Mouse (Mus musculus) granulocyte monocyte progenitor cell, adult 5-6 weeks (primary cell): ENCODE results near the gene Tuba3a. TPM values are rescaled to one million over a fixed set of nuclear protein-coding genes. Genes with fewer than 3 reads are reported as not detected.
"Not testable (repeated sequence)": the region's sequence is repeated elsewhere in the genome, so short reads cannot be mapped to it uniquely, and the experiment has no call there.

Experiments
- ATAC-seq: replicated peaks from 2 replicates; pipeline ENCODE4 v1.8.0; 2016; ENCODE audit warnings: mild to moderate bottlenecking, moderate TSS enrichment, inconsistent platforms; ENCODE audit not compliant: poor library complexity, severe bottlenecking
- total RNA-seq, 2 experiments: library from RNA; stranded (forward) in 1 of 2; stranded (reverse) in 1 of 2; fragments of 200-712, 200-1000 nt in 1 of 2; fragments of >200 nt in 1 of 2; fragmentation: Nextera tagmentation in 1 of 2; gene quantifications; 2 replicates each; pipeline ENCODE4 v1.2.3; 2014 to 2017

The Tuba3a gene
- total RNA-seq, 2 experiments from 2014 or later, result not detected

GRCm38 (mm10) chr6:125309406-125309805, 23.6 kb upstream of the Tuba3a start:
- ATAC-seq, result no peak

DNA sequence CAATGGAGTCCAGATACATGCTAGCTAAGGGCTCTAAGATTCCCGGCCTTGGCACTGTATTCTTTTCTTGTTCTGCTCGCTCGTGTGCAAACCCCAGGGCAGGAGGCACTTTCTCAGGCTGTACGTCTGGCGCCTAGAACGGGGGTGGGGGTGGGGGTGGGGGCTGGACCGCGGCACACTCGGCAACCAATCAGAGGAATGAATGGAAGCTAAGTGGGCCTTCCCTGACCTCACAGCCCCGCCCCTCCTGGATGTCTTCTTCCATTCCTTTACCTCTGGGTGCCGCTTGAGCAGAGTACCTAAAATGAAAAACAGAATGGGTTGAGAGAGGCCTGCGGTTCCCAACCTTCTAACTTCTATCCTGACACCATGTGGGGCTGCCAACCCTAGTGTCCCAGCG, 23.1 kb upstream of the Tuba3a start:
- ATAC-seq, result no peak

DNA sequence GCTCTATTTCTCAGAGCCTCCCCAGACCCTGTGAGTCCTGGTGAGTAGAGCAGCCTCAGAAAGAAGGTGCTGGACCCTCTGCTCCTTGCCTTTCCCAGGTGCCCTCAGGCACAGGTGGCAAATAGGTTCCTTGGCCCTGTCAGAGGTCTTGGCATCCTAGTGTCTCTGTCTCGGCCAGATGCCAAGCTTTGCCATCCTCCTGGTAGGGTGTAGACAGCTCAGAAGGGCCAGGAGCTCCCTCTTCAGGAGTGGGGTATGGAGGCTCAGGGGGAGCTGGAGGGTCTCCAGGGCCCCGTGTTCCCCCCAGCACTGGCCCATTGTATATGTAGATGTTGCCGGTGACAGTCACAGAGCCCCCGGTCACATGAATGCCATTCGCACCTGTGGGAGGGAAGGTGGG, 21.2 kb upstream of the Tuba3a start:
- ATAC-seq, result no peak

GRCm38 (mm10) chr6:125305465-125305864, 19.6 kb upstream of the Tuba3a start:
- ATAC-seq, result no peak

DNA sequence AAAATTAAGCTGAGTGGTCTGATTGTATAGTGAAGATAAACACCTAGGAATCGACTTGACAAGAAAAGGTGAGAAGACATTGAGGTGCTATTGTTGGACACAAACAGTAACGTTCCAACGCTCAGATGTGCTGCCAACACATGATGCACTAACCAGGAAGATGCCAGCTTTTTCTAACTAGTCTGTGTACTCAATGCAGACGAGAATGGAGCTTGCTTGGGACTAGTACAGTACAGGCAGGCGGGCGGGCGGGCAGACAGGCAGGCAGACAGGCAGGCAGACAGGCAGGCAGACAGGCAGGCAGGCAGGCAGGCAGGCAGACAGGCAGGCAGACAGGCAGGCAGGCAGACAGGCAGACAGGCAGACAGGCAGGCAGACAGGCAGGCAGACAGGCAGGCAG, 18.6 kb upstream of the Tuba3a start:
- ATAC-seq, result not testable (repeated sequence)

- no peak for ATAC-seq
Measured at GRCm38 (mm10) chr6:125303242-125303641, 17.4 kb upstream of the Tuba3a start.

GRCm38 (mm10) chr6:125302231-125302982, 16.6 kb upstream of the Tuba3a start:
- ATAC-seq, result peak; percentile 50; the same call in 1 of the 2 replicates

GRCm38 (mm10) chr6:125300982-125301381, 15.1 kb upstream of the Tuba3a start:
- no peak for ATAC-seq

GRCm38 (mm10) chr6:125297149-125297820, 11.4 kb upstream of the Tuba3a start:
- ATAC-seq, result no peak

DNA sequence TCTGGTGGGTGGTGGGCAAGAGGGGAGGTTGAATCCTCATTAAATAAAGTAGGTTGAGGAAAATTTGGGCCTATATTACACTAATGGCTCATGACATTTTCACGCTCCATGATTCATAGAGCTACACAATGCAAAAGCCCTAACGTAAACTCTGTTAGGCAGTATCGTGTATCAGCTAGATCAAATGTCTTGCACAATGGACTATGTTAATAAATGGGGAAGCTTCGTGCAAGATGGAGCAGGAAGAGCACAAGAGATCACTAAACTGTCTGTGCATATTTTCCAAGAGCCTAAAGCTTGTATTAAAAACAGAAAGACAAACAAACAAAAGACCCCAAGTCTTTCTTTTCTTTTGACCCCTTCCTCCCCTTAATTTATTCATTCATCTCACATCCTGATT, 8.2 kb upstream of the Tuba3a start:
- peak; percentile 75 for ATAC-seq

DNA sequence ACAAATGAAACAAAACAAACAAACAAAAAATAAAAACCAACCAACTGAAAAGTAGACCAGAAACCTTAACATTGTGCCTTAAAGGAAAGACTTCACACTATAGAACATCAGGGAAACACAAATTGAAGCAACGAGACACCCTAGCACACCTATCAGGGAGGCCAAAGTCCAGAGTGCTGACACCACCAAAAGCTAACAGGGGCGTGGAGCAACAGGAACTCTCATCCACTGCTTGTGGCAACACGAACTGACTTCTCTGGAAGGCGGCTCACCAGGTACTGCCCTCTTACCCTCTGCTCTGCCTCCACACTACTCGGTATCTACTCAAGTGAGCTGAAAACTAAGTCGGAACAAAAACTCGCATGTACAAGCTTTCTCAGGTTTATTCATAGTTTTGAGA, 6.4 kb upstream of the Tuba3a start:
- ATAC-seq, result no peak

- no peak for ATAC-seq
Measured at GRCm38 (mm10) chr6:125291329-125291728, 5.5 kb upstream of the Tuba3a start.

- ATAC-seq, result no peak
Measured at GRCm38 (mm10) chr6:125288730-125289129, 2.9 kb upstream of the Tuba3a start.

DNA sequence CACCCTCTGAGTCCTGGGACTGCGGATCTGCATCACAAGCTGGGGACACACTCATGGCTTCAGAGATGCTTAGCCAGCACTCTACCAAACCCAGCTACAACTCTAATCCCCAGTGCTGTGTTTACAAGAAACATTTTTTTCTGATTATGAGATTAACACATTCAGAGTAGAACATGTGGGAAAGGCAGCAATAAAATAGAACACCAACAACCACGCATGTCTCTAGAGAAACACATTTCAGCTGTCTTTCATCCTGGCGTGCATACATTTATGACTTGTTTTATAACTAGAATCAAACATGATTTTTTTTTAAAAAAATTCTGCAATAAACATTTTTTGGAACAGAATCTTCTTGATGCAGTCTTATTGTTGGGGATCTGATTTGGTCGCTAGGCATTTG, 1.1 kb upstream of the Tuba3a start:
- no peak for ATAC-seq

- ATAC-seq, result no peak
Measured at GRCm38 (mm10) chr6:125284751-125285150, 1.1 kb downstream of the Tuba3a start.

DNA sequence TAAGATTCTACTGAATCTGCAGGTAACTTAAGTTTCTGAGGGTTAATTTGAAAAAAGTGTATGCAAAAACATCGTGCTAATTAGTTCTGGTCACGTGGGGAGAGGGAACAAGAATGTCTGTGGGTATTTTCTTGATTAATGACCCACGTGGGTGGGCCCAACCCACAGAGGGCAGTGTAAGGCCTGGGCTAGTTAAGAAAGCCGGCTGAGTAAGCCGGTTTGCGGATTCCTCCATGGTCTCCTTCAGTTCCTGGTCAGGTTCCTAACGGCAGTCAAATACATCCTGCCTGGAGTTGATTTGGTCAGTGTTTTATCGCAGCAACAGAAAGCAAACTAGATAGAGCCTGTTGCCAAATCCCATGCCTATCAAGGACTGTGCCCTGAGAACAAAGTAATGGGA, 1.6 kb downstream of the Tuba3a start:
- no peak for ATAC-seq

- ATAC-seq, result not testable (repeated sequence)
Measured at GRCm38 (mm10) chr6:125282721-125283120, 3.1 kb downstream of the Tuba3a start.

DNA sequence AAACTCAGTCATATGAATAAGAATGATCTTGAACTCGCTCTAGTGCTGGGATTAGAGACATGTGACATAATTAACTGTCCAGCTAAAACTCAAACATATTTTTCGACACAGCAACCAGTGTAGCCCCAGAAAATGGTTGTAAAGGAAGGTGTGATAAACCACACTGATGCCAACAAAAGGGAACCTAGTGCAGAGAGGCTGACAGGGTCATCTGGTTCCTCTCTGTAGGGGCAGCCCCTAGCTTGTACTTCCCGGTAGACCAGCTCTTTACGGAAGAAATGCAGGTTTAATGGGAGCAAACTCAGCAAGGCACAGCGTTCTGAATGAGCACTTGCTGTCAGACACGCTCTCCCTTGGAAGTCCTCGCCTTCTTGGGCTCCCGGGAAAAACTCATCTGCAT, 6.1 kb downstream of the Tuba3a start:
- ATAC-seq, result peak; percentile 73

DNA sequence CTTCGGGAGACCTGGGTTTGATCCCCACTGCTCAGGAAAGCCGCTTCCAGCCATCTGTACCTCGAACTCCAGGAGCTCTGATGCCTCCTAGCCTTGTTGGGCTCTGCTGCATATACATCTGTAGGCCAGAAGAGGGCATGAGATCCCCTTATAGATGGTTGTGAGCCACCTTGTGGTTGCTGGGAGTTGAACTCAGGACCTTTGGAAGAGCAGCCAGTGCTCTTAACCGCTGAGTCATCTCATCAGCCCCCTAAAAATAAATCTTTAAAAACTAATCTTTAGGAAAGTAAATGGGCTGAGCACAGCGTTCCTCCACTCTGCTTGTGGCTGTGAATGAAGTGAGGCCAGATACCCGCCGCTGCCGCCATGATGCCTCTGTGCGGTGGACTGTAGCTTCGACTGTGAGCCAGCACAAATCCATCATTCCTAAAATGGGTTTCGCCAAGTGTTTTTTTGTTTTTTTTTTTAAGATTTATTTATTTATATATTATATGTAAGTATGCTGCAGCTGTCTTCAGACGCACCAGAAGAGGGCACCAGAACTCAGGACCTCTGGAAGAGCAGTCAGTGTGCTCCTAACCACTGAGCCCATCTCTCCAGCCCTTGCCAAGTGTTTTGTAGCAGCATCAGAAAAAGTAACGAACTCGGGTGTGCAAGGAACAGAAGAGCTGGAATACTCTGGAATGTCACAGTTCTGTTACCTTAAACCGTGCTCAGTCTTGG, 10.8 kb downstream of the Tuba3a start:
- ATAC-seq, result no peak

- ATAC-seq, result peak; percentile 32
Measured at GRCm38 (mm10) chr6:125272228-125272785, 13.5 kb downstream of the Tuba3a start.
